Mouse (Mus musculus) layer of hippocampus, postnatal 10 days (tissue): Measurements from ENCODE around the gene Slc13a1. TPM values are rescaled to one million over a fixed set of nuclear protein-coding genes. Genes with fewer than 3 reads are reported as not detected.
A peak's percentile ranks its signal among the peaks of the same experiment; 100 is the strongest.
"Not testable (repeated sequence)": the region's sequence is repeated elsewhere in the genome, so short reads cannot be mapped to it uniquely, and the experiment has no call there.

Experiments used
- DNase-seq, 2 experiments: peaks; one replicate each; pipeline ENCODE4 v3.0.0; 2021; ENCODE audit warnings: low spot score in 2 of 2
- long read RNA-seq: library from polyadenylated mRNA; stranded (forward); transcript quantifications from one replicate; pipeline ENCODE4 v2.0.0, GENCODE M21; 2023
- total RNA-seq, 2 experiments: library from RNA; stranded (reverse); gene quantifications; 2 replicates each; pipeline ENCODE4 v1.2.3; 2021

Slc13a1 gene
- total RNA-seq, result under 1 TPM; 0.22 to 0.94 TPM
- long read RNA-seq, result 0 reads

GRCm38 (mm10) chr6:24167734-24168327 is at the start of gene Slc13a1:
Slc13a1 (minus strand) TSS chr6:24168092.
- DNase-seq, result no peak

DNA sequence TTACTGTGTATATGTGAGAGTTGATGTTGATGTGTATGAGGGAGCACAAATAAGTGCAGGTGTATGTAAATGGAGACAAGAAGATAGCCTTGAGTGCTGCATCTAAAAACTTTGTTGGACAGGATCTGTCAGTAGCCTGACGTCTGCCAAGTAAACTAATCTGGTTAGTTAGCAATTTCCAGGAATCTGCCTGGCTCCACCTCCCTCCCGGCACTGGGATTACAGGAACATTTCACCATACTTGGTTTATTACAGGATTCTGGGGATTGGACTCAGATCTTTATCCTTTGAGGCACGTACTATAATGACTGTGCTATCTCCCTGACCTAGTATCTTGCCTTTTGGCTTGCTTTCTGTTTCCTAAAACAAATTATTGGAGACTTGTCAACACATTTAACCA is 40.0 kb upstream of the Slc13a1 start:
- no peak for DNase-seq

DNA sequence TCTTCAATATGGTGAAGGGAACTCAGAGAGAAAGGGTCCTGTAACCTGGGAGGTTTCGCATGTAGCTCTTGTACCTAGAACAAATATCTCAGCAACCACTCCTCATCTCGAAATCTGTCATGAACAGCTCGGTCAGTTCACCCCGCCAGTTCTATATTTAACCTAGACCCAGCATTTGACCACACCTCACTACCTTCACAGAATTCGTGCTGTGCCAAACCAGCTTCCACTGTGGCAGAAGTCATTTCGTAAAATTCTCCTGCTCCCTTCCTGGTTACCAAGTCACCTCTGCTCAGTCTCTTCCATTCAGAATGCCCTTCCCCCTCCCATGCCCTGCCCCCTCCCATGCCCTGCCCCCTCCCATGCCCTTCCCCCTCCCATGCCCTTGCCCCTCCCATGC is 34.3 kb upstream of the Slc13a1 start:
- DNase-seq, result no peak

DNA sequence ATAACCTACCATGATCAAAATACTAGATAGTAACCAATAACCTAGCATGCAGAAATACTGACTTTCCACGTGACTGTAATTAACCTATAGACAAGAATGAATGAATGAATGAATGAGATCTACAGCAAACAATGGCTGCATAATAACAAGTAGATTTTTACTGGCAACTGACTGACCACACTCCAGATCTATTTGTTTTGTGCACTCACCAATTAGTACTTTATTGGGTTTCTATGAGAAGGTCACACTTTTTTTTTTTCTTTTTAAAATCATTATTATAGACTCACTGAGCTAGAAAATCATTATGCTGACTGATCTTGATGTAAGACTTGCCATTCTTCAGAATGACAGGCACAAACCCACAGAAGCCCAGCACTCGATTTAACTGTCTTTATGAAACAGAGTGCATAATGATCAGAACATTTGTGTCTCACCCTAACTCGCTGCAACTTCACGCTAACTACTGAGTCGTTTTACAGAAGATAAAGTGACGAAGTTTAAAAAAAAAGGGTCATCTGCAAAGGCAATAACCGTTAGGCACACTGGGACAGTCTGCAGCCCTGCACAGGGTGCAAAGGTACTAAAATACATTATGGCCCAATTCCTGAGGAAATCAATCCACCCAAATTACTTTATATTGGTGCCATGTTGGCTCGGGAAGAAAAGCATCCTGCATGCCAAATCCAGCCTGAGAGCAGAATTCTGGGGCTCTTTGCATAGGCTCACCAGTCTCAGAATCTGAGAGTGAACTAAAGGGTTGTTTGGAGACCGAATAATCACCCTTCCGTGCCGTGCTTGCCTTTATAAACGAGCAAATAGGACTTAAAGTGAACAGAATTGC is 33.0 kb upstream of the Slc13a1 start:
- peak in 1 of 2 experiments; percentile 19 for DNase-seq

GRCm38 (mm10) chr6:24197501-24198195 is 29.8 kb upstream of the Slc13a1 start:
- DNase-seq, result not testable (repeated sequence)

- not testable (repeated sequence) for DNase-seq
Measured at GRCm38 (mm10) chr6:24196406-24196805, 28.5 kb upstream of the Slc13a1 start.

- DNase-seq, result no peak
Measured at GRCm38 (mm10) chr6:24183439-24183838, 15.5 kb upstream of the Slc13a1 start.

DNA sequence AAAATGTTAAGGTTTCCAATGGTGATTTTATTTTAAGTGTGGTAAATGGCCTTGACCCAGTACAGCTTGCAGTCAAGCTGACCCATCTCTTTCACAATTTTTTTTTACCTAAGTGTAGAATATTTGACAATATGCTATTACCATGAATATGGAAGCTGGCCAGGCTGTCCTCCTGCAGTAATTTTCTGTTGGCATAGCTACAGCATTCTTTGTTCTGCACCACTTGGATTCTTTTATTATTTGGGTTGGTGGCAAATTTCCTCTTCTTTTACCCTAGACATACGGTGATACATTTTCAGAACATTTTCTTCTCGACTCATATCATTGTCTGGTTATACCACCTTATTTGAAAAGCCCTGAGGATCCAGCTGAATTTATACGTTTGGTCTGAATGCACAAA is 7.5 kb upstream of the Slc13a1 start:
- DNase-seq, result no peak

DNA sequence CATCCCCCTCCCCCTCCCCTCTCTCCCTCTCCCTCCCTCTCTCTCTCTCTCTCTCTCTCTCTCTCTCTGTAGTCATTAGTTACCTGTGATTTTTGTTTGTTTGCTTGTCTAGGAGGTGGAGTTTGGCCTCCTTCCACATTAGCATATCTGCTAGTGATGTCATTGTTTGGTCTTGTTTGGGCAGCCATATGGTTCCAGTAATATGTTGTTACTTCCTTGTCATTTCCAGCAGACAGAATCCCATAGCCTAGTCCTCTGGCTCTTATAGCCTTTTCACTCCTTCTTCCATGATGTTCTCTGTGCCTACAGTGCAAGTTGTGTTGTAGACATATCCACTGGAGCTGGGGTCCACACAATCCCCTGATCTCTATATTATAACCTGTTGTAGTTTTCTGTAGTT is 6.1 kb upstream of the Slc13a1 start:
- DNase-seq, result no peak

DNA sequence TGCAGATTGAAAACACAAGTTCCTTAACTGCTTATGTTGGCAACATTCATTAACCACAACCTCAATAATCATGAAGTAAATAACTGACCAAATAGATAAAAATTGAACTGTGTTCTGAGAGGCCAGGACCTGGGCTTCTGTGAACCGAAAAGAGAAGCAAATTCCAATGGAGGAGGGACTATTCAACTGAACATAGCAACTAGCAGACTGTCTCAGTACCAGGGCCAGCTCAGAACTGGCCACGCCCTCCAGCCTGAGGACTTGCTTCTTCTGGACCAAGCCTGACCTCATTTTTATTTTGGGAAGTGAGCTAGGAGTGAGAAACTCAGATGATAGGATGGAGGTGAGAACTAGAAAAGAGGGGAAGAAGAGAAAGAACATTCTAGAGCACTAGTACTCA is 4.8 kb upstream of the Slc13a1 start:
- no peak for DNase-seq

GRCm38 (mm10) chr6:24166772-24167171 is 1.1 kb downstream of the Slc13a1 start:
- DNase-seq, result no peak

DNA sequence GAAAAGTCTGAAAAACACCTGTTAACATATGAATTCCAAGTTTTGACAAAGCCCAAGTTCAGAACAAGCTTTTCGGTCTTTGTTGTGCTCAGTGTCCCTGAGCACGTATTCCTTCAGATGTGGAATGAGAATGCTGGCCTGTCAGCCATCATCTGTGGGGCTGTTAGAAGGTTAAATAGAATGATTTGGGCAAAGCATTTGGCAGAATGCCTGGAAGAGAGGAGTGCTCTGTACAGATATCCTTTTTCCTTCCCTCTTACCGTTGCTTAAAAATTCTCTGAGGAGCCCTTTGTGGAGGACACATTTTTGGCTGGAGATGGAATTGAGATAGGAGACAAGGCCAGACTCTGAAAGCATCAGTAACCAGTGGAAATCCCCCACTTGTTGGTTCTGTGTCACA is 2.6 kb downstream of the Slc13a1 start:
- DNase-seq, result no peak

GRCm38 (mm10) chr6:24159795-24160194 is 8.1 kb downstream of the Slc13a1 start:
- DNase-seq, result no peak

DNA sequence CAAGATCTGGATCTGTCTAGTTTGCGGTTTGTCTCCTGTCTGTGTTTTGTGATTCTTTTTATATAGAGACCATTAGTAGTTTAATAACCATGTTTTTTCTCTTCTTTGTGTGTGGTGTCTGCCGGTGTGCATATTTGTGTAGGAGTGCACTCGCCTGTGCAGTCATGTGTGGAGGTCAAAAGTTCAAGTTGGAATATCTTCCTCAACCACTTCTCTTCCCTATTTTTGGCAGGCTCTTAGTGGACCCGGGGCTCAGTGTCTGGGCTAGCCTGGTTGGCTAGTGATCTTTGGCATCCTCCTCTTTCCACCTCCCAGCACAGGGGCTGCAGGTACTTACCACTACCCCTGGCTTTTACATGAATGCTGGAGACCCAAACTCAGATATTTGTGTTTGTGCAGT is 13.0 kb downstream of the Slc13a1 start:
- no peak for DNase-seq

DNA sequence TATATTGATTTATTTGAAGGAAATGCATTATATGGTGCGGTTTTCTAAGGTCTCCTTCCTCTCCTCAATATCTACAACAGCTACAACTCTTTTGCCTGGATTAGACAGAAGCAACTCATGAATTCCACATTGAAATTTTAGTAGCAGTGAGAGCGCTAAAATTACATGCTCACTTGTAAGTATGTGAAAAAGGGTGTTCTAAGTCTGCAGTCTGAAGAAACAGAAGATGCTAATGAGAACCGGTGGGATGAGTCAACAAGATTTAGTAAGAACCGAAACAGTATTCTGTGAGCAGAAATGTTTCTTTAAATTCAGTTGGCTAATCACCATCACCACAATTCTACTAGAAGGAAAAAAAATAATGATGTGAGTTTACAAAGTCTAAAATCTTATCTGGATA is 34.9 kb downstream of the Slc13a1 start:
- no peak for DNase-seq

GRCm38 (mm10) chr6:24122632-24123031 is 45.3 kb downstream of the Slc13a1 start:
- no peak for DNase-seq

DNA sequence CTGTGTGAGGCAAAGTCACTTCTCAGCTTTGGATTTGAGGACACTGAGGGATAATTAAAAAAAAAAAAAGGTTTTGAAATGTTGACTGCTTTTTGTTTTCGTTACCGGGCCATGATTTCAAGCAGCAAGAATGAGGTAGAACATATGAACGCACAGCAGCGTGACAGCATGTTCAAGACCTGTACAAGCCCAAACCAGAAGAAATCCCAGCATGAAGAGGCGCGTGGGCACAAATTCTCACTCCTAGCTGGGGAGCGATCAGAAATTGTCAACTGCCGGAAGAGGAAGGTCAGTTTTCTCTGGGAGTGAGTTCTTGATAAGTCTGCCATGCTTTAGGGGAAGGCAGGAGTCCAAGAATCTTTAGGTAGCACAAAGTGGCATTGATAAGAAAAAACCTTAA is 56.3 kb downstream of the Slc13a1 start:
- no peak for DNase-seq

- DNase-seq, result no peak
Measured at GRCm38 (mm10) chr6:24108471-24108870, 59.4 kb downstream of the Slc13a1 start.

- DNase-seq, result peak; percentile 25 to 34
Measured at GRCm38 (mm10) chr6:24106157-24106556, 61.7 kb downstream of the Slc13a1 start.

DNA sequence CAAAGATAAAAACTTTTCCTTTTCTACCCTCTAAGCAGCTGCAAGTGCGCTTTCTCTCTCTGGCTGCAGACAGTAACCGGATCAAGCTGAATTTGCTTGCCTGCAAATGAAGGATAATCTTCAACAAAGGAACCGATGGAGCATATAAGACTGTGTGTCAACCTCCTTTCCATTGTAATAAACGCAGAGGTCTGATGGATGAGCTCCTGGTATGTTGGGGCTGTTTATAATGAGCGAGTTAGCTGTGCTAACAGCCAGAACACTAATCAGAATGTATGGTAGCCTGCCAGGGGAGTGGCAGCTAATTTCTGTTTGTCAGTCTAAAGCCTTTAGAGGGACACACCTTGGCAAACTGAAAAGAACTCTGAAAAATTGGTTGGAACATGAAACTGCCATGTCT is 62.2 kb downstream of the Slc13a1 start:
- no peak for DNase-seq

DNA sequence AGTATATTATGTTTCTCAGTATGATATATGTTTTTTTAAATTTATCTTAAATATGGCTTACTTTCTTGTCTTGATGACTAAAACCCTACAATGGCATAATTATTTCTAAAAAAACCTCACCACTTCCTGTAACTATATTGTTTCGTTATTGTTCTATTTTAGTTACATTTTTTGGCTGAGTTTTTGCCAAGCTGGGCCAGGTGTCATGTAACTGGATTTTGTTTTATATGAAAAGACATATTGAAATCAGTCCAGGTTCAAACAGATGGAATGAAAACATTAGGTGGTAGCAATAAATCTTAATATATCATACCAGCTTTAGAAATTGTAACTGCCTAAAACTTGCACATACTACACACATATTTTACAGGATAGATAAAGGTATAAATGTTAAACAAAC is 66.6 kb downstream of the Slc13a1 start:
- DNase-seq, result no peak

- DNase-seq, result no peak
Measured at GRCm38 (mm10) chr6:24100705-24101104, 67.2 kb downstream of the Slc13a1 start.
